Mouse (Mus musculus) CD4-positive helper T cell, adult 2 months (primary cell): ENCODE measurements around the gene Kazn.

ENCODE experiments used
- DNase-seq: peaks from one replicate; pipeline ENCODE4 v3.0.0-alpha.2; 2012; ENCODE audit warnings: low read depth, missing footprints, low spot score

The Kazn gene

DNA sequence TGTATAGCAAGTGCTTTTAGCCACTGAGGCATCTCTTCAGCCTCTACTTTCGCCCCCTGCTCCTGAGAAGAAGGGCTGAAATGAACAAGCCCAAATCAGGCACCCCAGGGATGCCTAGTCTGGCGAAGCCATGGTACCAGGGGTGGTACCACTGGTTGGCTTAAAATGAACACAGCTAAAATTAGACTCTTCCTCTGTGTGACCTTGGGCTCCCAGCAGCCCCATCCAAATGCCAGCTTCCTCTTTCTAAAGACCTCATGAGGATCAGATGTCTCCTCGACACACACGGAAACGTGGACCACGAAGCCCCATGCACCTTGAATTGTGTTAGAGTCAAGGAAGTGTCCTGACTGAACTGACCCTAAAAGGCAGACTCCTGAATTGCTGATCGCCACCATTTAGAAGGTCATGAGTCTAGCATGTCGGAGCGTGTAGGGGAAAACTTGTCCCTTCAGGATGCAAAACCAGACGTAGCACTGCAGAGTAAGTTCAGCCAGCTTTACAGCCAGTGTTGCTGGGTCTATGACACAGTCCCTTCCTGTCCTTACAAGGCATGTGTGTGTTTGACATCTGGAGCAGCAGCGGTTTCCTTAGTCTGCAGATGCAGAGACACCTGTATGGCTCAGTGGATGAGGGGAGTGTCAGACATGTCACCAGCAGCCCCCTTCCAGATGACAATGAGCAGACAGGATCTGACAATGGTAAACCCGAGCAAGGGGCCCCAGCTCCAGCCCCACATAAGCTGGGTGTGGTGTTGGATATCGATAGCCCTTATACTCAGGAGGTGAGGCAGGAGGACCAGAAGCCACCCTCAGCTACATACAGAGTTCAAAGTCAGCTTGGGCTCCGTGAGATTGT lies 159.3 kb downstream of the Kazn start:
- DNase-seq, result no peak

DNA sequence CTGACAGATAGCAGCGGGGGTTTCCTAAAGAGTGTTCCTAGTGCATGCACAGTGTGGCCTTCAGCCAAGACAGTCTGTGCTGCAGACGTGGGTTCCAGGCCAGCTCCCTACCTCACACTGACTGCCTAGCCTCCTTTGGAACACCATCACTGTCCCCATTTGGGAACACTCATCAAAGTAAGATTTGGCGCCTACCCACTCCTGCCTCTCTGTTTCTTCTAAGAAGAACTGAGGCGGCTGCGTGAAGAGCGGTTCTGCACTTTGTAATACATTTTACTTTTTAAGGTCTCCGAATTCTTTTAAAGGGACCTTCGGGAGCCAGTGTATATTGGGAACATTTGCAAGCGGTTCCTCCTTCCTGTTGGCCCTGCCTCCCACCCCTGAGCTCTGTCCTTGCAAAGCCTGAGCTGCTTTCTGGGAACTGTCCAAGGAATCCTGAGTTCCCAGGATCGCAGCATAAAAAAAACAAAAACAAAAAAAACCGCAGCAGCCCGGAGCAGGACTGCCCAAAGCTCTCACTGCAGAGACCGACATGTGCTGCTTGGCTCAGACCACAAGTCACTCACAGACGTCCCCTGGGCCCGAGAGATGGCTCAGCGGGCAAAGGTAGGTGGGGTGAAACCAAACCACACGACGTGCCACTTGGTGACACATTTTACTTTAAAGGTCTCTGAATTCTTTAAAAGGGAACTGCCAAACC lies 161.5 kb downstream of the Kazn start:
- no peak for DNase-seq

DNA sequence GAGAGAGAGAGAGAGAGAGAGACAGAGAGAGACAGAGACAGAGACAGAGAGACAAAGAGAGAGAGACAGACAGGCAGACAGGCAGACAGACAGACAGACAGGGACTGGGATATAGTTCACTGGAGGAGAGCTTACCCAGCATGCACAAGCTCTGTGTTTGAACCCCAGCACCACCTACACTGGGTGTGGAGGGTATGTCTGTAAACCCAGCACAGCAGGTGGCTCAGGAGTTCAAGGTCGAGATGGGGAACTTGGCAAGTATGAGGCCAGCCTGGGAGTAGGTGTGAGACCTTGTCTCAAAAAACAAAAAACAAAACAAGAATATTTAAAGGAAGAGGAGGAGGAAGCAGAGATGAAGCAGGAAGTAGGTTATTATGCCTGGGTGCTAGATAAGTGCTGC lies 162.3 kb downstream of the Kazn start:
- no peak for DNase-seq

DNA sequence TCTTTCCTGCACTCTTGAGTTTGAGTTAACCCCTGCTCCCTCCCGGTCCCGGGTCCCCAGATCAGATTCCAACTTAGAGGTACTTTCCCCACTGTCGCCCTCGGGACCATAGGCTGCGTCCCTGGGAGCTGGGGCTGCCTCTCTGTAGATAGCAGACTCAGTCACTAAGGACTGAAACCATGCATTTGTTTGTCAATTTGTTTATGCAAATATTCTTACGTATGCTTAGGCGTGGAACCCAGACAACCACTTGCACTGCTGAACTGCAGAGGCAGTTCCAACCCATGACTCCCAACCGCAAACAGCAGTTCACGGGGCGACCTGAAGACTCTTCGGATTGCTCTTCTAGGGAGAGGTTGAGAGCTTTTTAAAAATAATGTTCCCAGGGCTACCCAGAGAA lies 163.3 kb downstream of the Kazn start:
- no peak for DNase-seq

DNA sequence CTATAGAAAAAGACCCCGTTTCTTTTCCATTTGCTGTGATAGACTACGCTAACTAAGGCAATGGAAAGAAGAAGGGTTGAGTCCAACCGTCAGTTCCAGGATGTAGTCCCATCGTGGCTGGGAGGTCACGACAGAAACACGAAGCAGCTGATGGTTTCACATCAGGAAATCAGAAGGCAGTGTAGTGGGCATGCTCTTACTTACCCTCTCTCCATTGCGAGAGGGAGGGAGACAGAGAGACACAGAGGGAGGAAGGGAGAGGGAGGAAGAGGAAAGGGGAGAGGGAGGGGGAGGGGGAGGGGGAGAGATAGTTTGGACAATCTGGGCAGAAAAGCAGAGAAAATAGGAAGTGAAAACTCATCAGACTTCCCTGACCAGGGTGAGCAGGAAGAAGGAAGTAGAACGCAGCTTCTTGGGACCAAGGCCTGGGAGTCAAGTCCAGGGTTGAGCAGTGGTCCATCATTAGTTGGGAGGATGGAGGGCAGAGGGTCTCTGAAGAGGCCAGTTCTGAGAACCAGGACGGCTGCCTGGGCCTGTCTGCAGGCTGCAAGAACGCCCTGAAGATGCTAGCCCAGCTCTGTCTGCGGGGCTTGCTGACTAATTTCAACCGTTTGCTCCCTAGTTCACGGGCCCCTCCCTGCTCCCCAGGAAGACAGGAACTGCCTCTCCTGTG lies 165.0 kb downstream of the Kazn start:
- no peak for DNase-seq

DNA sequence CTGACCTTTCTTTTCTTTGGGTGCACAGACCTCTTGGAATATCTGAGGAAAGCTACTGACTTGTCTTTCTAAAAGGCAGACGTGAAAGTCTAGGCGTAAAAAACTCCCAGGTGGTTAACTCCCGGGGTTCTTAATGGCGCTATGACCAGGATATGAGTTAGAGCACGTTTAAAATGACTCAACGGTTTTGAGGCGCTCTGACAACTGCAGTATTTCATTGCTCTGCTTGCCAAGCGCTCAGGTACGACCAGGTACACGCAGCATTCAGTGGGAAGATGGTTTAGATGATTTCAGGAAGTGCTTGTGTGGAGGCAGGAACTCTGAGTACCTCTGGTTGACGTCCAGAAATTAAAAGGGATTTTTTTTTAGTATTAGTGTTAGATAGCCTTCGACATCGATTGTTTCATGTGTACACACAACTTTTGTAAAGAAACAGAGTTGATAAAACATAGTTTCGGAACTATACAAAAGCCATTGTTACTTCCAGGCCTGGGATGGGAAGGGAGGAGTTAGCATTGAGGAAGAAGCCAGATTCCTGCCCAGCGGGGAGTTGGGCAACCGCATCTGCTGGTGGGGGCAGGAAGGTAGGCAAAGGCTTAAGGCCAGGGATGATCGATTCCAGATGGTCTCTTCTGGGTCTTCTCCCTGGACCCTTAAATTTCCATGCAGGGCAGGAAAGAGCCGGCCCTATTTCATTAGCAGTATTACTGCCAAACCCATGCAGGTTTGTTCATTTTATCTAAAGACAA lies 167.8 kb downstream of the Kazn start:
- DNase-seq, result no peak

DNA sequence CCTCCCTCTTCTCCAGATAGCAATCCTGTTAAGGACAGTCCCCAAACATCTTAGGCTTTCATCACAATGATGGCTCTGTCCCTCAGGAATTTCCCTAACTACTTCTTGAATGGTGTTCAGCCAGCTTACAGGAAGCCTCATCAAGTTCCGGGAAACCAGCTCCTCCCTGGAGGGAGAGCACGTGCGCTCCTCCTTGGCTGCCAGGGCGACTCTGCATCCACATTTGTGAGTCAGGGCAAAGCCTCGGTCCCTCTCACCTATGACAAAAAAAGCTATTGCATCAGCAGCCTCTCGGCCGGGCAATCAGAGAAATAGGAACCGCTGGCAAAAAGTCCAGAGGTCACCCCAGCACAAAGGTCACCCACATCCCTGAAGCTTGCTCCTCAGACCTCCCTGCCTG lies 168.4 kb downstream of the Kazn start:
- no peak for DNase-seq

DNA sequence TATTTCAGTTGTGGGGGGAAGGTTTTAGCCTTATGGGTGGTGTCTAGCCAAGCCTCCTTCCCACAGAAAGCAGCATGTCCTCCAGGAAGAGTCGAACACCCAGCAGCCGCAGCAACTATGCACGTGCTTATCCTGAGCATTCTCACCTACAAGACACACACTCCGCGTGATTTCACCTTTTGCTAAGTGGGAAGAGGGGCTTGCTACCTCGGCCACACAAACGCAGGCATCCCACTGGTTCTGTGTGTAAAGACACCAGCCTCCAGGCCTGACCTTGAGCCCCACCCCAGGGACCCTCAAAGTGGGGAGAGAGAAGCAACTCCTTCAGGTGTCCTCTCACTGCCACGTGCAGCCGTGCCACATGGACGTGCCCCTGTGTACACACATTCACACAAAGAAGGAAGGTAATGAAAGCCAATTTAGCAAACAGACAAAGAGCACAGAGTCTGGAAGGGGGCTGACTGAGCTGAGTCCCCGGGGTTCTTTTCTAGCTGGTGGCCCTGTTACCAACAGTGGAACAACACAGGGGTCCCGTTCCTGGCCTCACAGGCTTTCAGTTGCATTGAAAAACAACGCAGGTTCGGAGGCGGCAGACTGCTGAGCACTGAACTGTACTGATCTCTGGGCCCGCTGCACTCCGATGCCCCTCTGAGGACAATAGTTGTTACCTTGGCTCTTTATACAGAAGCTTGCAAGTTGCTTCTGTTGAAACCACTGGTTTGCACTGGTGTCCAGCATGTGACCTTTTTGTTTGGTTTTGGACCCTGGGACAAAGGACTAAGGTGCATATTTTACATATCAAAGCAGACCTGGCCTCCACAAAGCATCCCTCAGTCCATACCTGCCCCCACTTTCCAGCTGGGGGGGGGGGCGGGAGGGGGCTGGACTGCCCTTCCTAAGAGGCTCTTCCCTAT lies 170.0 kb downstream of the Kazn start:
- no peak for DNase-seq

DNA sequence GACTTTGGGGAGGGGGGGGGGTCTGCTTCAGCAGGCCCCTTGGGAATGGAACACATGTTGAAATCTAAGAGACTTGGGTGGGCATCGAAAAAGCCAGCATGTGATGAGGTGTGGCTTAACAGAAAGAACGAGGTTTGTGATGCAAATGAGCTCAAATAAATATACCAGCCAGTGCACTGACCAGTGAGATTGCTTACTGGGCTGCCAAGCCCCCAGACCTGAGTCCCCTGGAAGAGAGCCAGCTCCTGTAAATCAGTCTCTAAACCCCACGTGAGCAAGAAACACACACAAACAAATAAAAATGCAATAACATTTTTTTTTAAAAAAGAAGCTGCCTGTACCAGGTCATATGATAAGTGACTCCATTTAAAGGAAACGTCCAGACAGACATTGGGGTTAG lies 172.6 kb downstream of the Kazn start:
- no peak for DNase-seq

DNA sequence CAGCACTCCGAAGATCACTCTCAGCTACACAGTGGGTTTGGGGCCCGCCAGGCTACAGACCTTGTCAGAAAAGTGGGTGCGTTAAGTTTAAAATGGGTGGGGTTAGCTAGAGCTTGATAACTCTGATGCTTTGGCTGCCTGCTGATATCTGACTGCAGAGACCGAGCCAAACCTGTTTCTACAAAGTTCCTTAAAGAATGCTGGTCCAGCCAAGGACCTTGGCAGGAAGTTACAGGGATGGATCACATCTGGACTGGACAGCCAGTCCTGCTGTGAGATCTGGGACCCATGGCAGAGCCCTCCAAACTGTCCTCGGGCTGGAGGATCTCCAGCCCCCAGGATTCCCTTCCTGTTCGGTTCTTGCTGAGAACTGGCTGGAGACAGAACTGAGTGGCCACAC lies 173.4 kb downstream of the Kazn start:
- DNase-seq, result no peak

DNA sequence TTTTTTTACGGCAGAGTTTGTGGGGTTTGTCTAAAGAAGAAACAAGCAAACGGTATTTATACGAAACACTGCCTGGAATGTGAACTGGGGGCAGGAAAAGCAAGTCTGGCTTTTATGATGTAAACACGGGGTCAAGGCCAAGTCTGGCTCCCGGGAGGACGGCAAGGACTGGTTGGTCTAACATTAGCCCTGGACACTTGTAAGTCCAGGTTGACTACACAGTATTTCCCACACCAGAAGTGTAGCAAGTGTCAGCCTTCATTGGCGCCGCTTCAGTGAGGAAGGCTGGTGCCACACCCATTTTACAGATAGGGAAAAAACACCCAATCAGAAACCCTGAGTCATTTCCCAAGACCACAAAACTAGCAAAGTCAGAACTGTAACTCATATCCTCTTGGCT lies 173.9 kb downstream of the Kazn start:
- DNase-seq, result no peak

DNA sequence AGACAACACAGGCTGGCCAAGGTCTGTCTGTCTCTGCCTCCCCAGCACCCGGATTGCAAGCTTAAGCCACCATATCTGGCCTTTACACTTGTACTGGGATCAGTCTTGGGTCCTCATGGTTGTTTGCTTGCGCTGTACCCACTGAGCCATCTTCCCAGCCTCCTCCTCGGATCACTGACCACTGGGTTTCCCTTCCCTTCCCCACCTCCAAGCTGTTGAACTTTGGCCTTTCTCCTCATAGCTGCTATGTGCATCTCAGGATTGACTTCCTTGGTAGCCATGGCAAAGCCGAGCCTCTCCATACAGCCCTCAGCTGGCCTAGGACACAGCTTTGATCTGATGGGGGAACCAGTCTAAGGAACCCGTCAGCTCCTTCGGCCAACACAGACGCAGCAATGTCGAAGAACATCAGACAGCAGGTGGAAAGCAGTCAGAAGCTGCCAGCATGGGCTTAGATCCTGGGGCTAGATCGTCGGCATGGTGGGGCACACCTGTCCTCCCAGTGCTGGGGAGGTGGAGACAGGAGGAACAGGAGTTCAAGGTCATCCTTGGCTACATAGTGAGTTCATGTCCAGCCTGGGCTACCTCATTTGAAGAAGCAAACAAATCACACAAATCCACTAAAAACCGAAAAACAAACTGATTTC lies 174.5 kb downstream of the Kazn start:
- no peak for DNase-seq

DNA sequence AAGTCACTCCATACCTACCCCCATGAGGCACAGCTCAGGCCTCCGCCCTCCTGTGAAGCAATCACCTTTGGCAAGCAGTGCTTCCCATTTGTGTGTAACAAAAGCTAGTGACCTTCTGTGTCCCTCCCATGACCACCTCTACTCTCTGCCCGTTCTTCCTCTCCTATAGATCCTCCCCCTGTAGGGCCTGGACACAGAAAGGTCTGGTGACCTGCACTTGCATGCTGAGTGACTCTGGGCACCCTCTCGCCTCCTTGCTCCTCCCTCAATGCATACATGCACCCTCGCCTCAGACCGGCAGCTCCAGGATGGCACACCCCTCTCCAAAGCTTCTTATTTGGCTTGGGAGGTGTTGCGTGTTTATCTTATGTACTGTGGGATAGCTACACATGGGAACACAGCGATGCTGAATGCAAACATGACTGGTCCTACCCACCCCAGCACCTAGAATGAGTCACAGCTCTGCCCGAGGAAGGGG lies 176.1 kb downstream of the Kazn start:
- no peak for DNase-seq

DNA sequence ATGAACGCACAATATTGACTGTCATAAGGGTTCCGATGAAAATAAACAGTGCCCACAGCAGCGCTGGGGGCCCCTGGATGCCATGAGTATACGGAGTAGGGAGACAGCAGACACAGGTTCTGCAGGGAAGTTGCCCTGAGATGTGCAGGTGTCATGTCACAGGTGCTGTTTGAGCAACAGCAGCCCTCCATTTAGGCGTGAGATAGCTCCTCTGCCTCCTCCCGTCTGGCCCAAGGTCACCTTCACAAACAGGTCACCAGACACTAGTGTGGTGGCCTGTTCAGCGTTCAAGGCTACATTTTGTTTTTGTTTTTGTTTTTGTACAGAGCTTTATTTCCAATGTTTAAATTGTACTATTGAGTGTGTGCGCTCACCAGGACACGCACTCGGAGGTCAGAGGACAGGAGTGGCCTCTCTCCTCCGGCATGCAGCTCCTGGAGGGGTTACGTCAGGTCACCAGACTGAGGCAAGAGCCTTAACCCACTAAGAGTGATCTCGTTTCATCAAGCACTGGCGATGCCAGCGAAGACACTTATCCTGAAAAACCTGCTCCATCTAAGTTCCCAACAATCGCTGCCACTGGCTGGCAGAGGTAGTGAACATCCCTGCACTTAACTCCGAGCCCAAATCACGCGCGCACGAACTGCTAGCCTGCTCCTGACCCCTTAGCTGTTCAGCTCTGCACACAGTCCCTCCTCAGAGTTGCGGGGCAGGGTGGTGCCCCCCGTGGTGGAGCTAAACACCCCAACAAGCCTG lies 177.5 kb downstream of the Kazn start:
- DNase-seq, result no peak

DNA sequence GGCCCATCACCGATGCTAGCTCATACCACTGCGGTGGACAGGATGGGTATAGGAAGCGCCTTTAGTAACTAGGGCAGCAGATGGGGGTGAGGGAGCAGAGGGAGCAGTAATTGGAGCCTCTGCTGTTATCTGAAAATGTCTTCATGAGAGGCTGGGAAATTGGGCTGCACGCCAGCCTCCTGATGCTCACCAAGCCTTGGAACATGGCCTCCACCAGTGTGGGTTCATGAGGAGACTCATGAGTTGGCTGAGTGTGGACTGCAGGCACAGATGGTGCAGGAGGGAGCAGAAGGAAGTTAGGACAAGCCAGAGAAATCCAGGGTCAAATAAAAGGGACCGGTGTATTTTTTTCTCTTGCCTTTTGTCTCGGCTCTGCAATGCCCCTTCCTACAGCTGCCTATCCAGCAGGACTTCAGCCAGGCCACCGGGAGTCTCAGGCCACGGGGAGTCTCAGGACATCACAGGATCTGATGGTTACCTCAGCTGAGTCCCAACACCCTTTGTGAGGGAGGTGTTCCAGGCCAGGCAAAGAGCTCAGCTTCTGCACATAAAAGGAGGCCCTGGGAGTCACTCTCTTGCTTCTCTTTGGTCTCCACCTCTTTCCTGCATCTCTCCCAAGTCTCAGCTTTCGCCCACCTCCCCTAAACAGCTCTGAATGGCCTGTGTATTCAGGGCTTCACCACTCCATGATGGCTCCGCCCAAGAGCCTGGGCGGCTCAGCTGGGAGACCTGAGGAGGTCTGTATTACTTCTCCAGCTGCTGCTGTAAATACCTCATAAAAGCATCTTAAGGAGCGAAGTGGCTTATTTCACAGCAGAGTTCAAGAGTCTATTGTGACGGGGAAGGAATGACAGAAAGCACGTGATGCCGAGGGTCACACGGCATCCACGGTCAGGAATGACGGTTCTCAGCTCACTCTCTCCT lies 178.5 kb downstream of the Kazn start:
- no peak for DNase-seq

DNA sequence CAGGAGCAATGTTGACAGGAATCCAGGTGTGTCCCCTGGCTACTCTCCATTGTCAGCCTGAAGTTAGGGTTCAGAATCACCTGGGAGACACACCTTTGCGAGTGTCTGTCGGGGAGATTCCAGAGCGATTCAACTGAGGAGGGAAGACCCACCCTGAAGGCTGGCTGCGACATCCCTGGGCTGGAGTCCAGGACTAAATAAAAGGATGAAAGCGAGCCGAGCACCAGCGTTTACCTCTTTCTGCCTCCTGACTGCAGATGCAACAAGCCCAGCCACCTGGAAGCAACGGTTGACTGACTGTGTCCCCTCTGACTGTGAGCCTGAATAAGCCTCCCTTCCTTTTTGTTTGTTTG lies 179.4 kb downstream of the Kazn start:
- DNase-seq, result no peak

DNA sequence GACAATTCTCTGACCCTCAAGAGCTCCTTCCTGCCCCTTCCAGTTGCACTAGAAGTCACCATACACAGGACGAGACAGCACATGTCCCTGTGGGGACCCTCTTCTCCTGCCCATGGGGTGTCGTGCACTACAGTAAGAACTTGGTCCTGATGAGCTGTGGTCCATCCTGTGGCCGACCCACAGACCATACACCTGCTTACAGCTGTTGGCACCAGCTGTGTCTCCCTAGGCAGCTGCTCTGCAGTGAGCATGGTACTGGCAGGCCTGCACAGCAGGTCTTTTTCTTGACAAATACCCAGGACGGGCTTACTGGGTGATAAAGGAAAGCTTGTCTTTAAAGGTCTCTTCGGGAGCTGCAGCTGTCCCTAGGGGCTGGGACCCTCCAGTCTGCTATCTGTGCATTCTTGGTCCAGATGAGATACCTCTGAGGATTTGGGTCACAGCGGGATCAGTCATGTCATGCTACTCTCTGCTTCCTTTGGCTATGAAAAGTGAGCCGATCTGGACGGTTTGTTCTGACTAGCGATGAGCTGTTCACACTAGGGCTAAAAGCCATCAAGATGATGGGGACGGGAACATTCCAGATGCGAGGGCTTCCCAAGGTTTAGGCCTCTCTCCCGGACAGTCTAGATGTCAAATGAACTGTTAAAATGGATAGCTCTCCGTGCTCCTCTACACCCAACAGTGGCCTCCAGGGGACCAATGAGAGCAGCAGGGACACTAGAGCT lies 179.9 kb downstream of the Kazn start:
- DNase-seq, result no peak
